Mouse (Mus musculus): ENCODE data around the gene Carhsp1. TPM values are rescaled to one million over a fixed set of nuclear protein-coding genes. Genes with fewer than 3 reads are reported as not detected.

Carhsp1 gene
- polyA plus RNA-seq, 1 experiment from 2014 or later, result 87.2 TPM

DNA sequence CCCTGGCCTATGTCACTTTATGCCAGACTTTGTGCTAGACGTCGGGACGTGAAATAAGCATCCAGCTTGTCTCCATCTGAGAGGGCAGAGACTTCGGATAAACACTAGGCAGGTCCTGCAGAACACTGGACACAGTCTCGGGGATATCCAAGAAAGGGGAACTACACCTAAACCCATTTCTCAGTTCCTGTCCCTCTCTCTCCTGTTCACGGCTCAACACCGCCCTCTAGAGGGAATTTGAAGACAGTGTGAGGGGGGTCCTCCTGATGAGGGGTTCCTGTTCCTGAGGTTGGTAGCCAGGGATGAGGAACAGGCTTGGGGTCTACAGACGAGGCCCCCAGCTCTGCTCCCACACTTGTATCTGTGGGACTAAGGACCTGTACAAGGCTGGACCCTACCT lies 2.2 kb upstream of the Carhsp1 start:
- peak overlapping the region; percentile 42 for H3K4me2 ChIP-seq
- no peak for ATAC-seq (ENCODE audit: extremely low read depth, insufficient number of reproducible peaks, low FRiP score, low TSS enrichment)
- WGBS, result 4% methylated on average over 8 of the region's 8 CpGs
- H3K36me3 ChIP-seq, result peaks cover 2% of the 10 kb centered on the region; the same call in 1 of the 2 replicates
- H3K9ac ChIP-seq, result 0 out of 2 replicates have a peak overlapping the region, but pooled peaks have one; percentile 15
- peaks cover 38% of the 10 kb centered on the region for H3K4me1 ChIP-seq
- no peak overlapping the region for H3K27ac ChIP-seq (replicated peaks)
- no peak overlapping the region for H3K4me3 ChIP-seq
- peaks cover 8% of the 10 kb centered on the region for H3K27me3 ChIP-seq (replicated peaks)
- H3K9me3 ChIP-seq, result no peaks in the 10 kb centered on the region

GRCm38 (mm10) chr16:8673343-8673742 lies 1.4 kb upstream of the Carhsp1 start:
- Histone ChIP-seq H3K27ac (replicated peaks) (no peak overlapping the region), H3K9ac (no peak overlapping the region), H3K4me2 (no peak overlapping the region), H3K9me3 (no peaks in the 10 kb centered on the region), H3K36me3 (peaks cover 4% of the 10 kb centered on the region; the same call in 1 of the 2 replicates), H3K27me3 (replicated peaks) (peaks cover 8% of the 10 kb centered on the region), H3K4me3 (no peak overlapping the region), H3K4me1 (peaks cover 46% of the 10 kb centered on the region)
- 67% methylated on average over 6 of the region's 6 CpGs for WGBS
- no peak for ATAC-seq (ENCODE audit: extremely low read depth, insufficient number of reproducible peaks, low FRiP score, low TSS enrichment)

- Histone ChIP-seq H3K27me3 (replicated peaks) (peaks cover 8% of the 10 kb centered on the region), H3K4me1 (peaks cover 47% of the 10 kb centered on the region), H3K4me2 (peak overlapping the region; percentile 79), H3K9ac (no peak overlapping the region), H3K9me3 (no peaks in the 10 kb centered on the region), H3K4me3 (0 out of 2 replicates have a peak overlapping the region, but pooled peaks have one; percentile 69), H3K36me3 (peaks cover 4% of the 10 kb centered on the region; the same call in 1 of the 2 replicates), H3K27ac (replicated peaks) (no peak overlapping the region)
- no peak for ATAC-seq (ENCODE audit: extremely low read depth, insufficient number of reproducible peaks, low FRiP score, low TSS enrichment)
These were observed 856 bp upstream of the Carhsp1 start for GRCm38 (mm10) chr16:8672811-8673210.

DNA sequence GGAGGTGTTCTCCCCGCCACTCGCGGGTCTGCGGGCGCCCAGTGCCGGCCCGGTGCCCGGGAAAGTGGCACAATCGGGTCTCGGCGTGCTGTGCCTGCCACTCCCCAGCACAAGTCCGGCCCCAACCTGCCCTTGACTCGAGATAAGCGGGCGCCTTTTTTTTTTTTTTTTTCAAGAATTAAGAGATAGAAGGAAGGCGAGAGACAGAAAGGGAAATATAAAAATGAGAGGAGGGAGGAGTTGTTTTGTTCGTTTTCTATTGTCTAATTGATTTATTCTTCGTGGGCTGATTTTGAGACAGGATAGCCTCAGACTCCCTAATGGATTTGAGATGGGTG lies 364 bp upstream of the Carhsp1 start:
- Histone ChIP-seq H3K4me3 (peak overlapping the region; percentile 69), H3K9me3 (no peaks in the 10 kb centered on the region), H3K36me3 (peaks cover 4% of the 10 kb centered on the region; the same call in 1 of the 2 replicates), H3K27ac (replicated peaks) (peak overlapping the region; percentile 85; the same call in 1 of the 2 replicates), H3K4me1 (peaks cover 52% of the 10 kb centered on the region), H3K4me2 (peak overlapping the region; percentile 79), H3K9ac (peak overlapping the region; percentile 82), H3K27me3 (replicated peaks) (peaks cover 8% of the 10 kb centered on the region)
- no peak for ATAC-seq (ENCODE audit: extremely low read depth, insufficient number of reproducible peaks, low FRiP score, low TSS enrichment)
- WGBS, result under 1% methylated on average over 18 of the region's 18 CpGs

DNA sequence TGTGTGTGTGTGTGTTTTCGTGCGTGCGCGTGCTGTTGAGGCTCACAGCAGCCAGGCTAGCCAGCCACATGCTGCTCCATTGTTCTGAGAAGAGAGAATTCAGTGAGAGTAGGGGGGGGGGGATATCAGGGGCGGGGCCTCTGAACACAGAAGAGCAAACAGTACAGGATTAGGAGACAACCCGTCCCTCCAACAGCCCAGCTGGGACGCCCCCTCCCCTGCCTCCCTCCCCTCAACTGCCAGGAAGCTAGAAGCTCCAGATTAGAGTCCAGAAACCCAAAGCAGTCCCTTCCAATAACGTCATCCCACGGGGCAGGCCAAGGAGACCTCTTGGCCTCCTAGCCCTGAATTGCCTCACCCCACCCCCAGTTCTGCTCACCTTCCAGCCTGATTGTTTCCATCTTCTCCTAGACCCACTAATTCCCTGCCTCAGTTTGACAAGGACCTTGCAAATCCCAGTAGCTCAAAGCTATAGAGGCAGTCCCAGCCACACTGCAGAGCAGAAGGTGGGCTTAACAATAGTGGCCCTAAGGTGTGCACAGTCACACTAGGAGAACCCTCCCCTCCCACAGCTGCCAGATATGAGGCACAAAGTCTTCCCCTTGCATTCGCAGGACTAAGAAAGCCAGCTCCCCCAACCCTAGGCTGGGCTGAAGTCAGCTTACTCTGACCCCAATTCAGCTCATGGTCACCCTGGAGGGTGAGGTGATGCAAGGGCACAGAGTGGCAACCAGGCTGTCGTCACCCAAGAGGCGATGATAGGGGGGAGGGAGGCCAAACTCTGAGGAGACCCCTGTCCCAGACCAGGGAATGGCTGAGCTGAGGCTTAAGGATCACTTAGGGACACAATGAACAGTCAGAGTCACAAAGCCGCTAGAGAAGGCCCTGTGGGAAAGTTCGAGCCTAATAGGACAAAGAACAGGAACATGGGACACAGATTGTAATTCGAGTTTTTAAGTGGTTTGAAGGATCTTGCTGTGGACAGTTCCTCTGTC lies 1.6 kb downstream of the Carhsp1 start:
- Histone ChIP-seq H3K4me3 (peak overlapping the region; percentile 69), H3K9ac (peak overlapping the region; percentile 82), H3K4me2 (peak overlapping the region; percentile 79), H3K27me3 (replicated peaks) (peaks cover 8% of the 10 kb centered on the region), H3K27ac (replicated peaks) (peak overlapping the region; percentile 85), H3K36me3 (peaks cover 7% of the 10 kb centered on the region), H3K4me1 (peaks cover 72% of the 10 kb centered on the region), H3K9me3 (no peaks in the 10 kb centered on the region)
- WGBS, result 11% methylated on average over 14 of the region's 15 CpGs
- no peak for ATAC-seq (ENCODE audit: extremely low read depth, insufficient number of reproducible peaks, low FRiP score, low TSS enrichment)

- H3K27ac ChIP-seq (replicated peaks), result peak overlapping the region; percentile 73
- ATAC-seq (ENCODE audit: extremely low read depth, insufficient number of reproducible peaks, low FRiP score, low TSS enrichment), result no peak
- H3K4me3 ChIP-seq, result peak overlapping the region; percentile 69
- H3K36me3 ChIP-seq, result peaks cover 7% of the 10 kb centered on the region
- H3K27me3 ChIP-seq (replicated peaks), result peaks cover 8% of the 10 kb centered on the region
- no peaks in the 10 kb centered on the region for H3K9me3 ChIP-seq
- H3K4me2 ChIP-seq, result peak overlapping the region; percentile 79
- peak overlapping the region; percentile 82 for H3K9ac ChIP-seq
- H3K4me1 ChIP-seq, result peaks cover 80% of the 10 kb centered on the region
- WGBS, result 57% methylated on average over 5 of the region's 5 CpGs
These were observed 2.5 kb downstream of the Carhsp1 start for GRCm38 (mm10) chr16:8669432-8669831.

DNA sequence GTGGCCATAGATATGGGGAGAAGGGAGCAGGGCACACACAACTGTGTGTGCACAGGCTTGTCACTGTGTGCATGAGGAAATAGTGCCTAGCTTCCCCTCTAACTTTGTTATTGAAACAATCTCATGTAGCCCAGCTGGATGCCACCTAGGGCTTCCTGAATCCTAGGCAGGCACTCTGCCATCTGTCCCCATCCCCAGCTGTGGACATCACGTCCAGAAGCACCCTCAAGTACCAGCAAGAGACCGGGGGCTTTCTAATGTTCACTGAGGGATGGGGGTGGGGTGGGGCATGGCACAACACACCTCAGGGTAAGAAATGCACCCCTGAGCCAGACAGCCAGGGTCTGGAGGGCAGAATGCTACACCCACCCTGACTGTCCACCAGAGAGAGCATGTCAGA lies 3.6 kb downstream of the Carhsp1 start:
- no peak for ATAC-seq (ENCODE audit: extremely low read depth, insufficient number of reproducible peaks, low FRiP score, low TSS enrichment)
- H3K4me3 ChIP-seq, result no peak overlapping the region
- H3K4me2 ChIP-seq, result peak overlapping the region; percentile 79
- H3K4me1 ChIP-seq, result peaks cover 83% of the 10 kb centered on the region
- peak overlapping the region; percentile 82 for H3K9ac ChIP-seq
- H3K27me3 ChIP-seq (replicated peaks), result peaks cover 5% of the 10 kb centered on the region
- H3K36me3 ChIP-seq, result peaks cover 15% of the 10 kb centered on the region
- no peaks in the 10 kb centered on the region for H3K9me3 ChIP-seq
- H3K27ac ChIP-seq (replicated peaks), result peak overlapping the region; percentile 73
- WGBS, result 51% methylated on average over 2 of the region's 2 CpGs

DNA sequence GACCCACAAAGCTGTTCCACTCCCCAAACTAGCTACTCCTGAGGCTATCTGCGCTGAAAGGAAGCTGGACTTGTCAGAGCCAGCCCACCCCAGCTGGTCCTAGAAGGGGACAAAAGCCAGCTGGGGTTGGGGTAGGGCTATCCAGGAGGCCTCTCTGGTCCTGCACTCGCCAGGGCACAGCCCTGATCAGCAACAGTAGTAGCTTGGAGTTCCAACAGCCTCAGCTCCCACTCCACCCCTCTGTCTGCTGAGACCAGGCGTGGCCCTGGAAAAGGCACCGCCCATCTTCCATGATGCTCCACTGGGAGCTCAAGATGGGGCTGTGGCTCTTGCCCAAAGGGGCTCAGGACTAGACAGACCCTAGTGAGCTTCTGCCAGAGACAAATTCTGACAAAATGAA lies 4.1 kb downstream of the Carhsp1 start:
- Histone ChIP-seq H3K9ac (peak overlapping the region; percentile 63), H3K27ac (replicated peaks) (peak overlapping the region; percentile 73), H3K4me1 (peaks cover 89% of the 10 kb centered on the region), H3K4me2 (peak overlapping the region; percentile 27; the same call in 1 of the 2 replicates), H3K9me3 (no peaks in the 10 kb centered on the region), H3K4me3 (no peak overlapping the region), H3K36me3 (peaks cover 21% of the 10 kb centered on the region), H3K27me3 (replicated peaks) (no peaks in the 10 kb centered on the region)
- 55% methylated on average over 4 of the region's 4 CpGs for WGBS
- ATAC-seq (ENCODE audit: extremely low read depth, insufficient number of reproducible peaks, low FRiP score, low TSS enrichment), result no peak

GRCm38 (mm10) chr16:8667261-8667660 lies 4.7 kb downstream of the Carhsp1 start:
- peaks cover 85% of the 10 kb centered on the region for H3K4me1 ChIP-seq
- no peaks in the 10 kb centered on the region for H3K27me3 ChIP-seq (replicated peaks)
- no peaks in the 10 kb centered on the region for H3K9me3 ChIP-seq
- peak overlapping the region; percentile 63 for H3K9ac ChIP-seq
- ATAC-seq (ENCODE audit: extremely low read depth, insufficient number of reproducible peaks, low FRiP score, low TSS enrichment), result no peak
- peak overlapping the region; percentile 27 for H3K4me2 ChIP-seq
- H3K4me3 ChIP-seq, result no peak overlapping the region
- WGBS, result 64% methylated on average over 7 of the region's 7 CpGs
- H3K36me3 ChIP-seq, result peaks cover 26% of the 10 kb centered on the region
- peak overlapping the region; percentile 73 for H3K27ac ChIP-seq (replicated peaks)

GRCm38 (mm10) chr16:8666452-8666851 lies 5.5 kb downstream of the Carhsp1 start:
- Histone ChIP-seq H3K27me3 (replicated peaks) (no peaks in the 10 kb centered on the region), H3K36me3 (peaks cover 34% of the 10 kb centered on the region), H3K4me1 (peaks cover 83% of the 10 kb centered on the region), H3K9ac (peak overlapping the region; percentile 63), H3K9me3 (no peaks in the 10 kb centered on the region), H3K4me2 (peak overlapping the region; percentile 33), H3K27ac (replicated peaks) (peak overlapping the region; percentile 73), H3K4me3 (no peak overlapping the region)
- ATAC-seq (ENCODE audit: extremely low read depth, insufficient number of reproducible peaks, low FRiP score, low TSS enrichment), result no peak; the same call in 1 of the 2 replicates
- WGBS, result 10% methylated on average over 2 of the region's 2 CpGs

DNA sequence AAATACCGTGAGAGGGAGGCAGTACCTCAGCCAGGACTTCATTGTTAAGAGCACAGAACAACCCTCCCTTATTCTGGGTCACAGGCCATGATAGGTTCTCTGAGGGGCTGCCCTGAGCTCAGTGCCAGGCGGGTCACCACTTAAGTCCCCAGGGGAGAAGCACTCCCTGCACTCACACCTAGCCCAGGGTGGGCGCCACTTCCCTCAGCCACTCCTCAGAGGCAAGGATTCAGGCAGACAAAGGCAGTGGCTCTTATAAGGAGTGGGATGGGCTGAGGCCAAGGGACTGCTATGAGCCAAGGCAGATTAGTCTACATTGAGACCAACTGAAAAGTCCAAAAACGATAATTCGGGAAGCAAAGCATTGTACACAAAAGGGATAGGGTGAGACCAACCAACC lies 6.6 kb downstream of the Carhsp1 start:
- no peak overlapping the region for H3K4me2 ChIP-seq
- ATAC-seq (ENCODE audit: extremely low read depth, insufficient number of reproducible peaks, low FRiP score, low TSS enrichment), result no peak
- peaks cover 45% of the 10 kb centered on the region for H3K36me3 ChIP-seq
- no peak overlapping the region for H3K9ac ChIP-seq
- no peaks in the 10 kb centered on the region for H3K9me3 ChIP-seq
- no peaks in the 10 kb centered on the region for H3K27me3 ChIP-seq (replicated peaks)
- no peak overlapping the region for H3K4me3 ChIP-seq
- WGBS, result 82% methylated on average over 5 of the region's 5 CpGs
- H3K4me1 ChIP-seq, result peaks cover 72% of the 10 kb centered on the region
- H3K27ac ChIP-seq (replicated peaks), result no peak overlapping the region; the same call in 1 of the 2 replicates

All from heart, embryonic 13.5 days (tissue).